Mouse (Mus musculus) forebrain, embryonic 16.5 days (tissue): Measurements from ENCODE around the gene Cntnap1. TPM values are rescaled to one million over a fixed set of nuclear protein-coding genes. Genes with fewer than 3 reads are reported as not detected.

Experiments
- ATAC-seq: fragments of 200-750 bp; cut with Nextera tagmentation; 2 replicates; pipeline ENCODE4 v1.8.0; 2017; ENCODE audit warnings: mild to moderate bottlenecking, moderate library complexity
- H3K27ac ChIP-seq: fragments of 300-500 bp; sonication (generic); 2 replicates; pipeline ENCODE4 v1.5.1; 2014; ENCODE audit warnings: low read length, control low read depth
- H3K27me3 ChIP-seq: fragments of 300-500 bp; sonication (generic); replicated peaks from 2 replicates; pipeline ENCODE4 v1.6.1; 2014; ENCODE audit warnings: low read length; ENCODE audit not compliant: control insufficient read depth, insufficient read depth
- H3K36me3 ChIP-seq: fragments of 300-500 bp; sonication (generic); 2 replicates; pipeline ENCODE4 v1.6.1; 2014; ENCODE audit not compliant: control insufficient read depth, insufficient read depth
- H3K4me1 ChIP-seq: fragments of 300-500 bp; sonication (generic); replicated peaks from 2 replicates; pipeline ENCODE4 v1.6.1; 2014; ENCODE audit warnings: low read length; ENCODE audit not compliant: control insufficient read depth, insufficient read depth
- H3K4me2 ChIP-seq: fragments of 300-500 bp; sonication (generic); 2 replicates; pipeline ENCODE4 v1.6.1; 2014; ENCODE audit warnings: mild to moderate bottlenecking, low read length, control low read depth
- H3K4me3 ChIP-seq: fragments of 300-500 bp; sonication (generic); replicated peaks from 2 replicates; pipeline ENCODE4 v1.5.1; 2014; ENCODE audit warnings: mild to moderate bottlenecking, low read length, control low read depth
- H3K9ac ChIP-seq: fragments of 300-500 bp; sonication (generic); replicated peaks from 2 replicates; pipeline ENCODE4 v1.6.1; 2014; ENCODE audit warnings: low read depth, low read length, control low read depth
- H3K9me3 ChIP-seq: fragments of 300-500 bp; sonication (generic); 2 replicates; pipeline ENCODE4 v1.6.1; 2016; ENCODE audit warnings: low read length; ENCODE audit not compliant: control insufficient read depth
- WGBS: fragments of 180-500 bp; shearing (Covaris S2); extraction: QIAGEN DNeasy Blood & Tissue Kit; methylation state at CpG from one replicate; pipeline ENCODE4 v1.1.7; 2014; 5-methylcytosine and 5-hydroxymethylcytosine counted together
- polyA plus RNA-seq: library from polyadenylated mRNA; unstranded; fragments of >200 nt; fragmentation: Nextera tagmentation; extraction: Ambion mirVana; gene quantifications from 2 replicates; pipeline ENCODE4 v1.2.1, GENCODE M21; 2015

The Cntnap1 gene
- polyA plus RNA-seq, 1 experiment from 2014 or later = 1.5 TPM

DNA sequence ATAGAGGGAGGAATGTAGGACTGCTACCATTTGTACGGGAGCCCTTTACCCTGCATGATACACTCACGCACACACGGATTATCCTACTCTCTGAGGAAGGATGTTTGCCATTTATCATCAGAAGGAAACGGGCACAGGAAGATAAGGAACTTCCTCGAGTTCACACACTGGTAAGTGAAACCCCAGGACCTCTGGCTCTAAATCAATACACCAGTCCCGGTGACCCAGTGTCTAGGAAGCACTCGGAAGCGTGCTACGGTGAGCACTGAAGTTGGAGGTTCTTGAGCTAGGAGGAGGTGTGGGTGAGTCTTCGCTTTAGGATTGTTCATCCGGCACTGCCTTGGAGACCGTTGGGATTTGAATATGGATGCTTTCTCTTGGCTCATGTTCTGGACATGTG is 37.3 kb upstream of the Cntnap1 start:
- Histone ChIP-seq H3K36me3 (no peaks in the 10 kb centered on the region), H3K4me2 (no peak overlapping the region), H3K9ac (no peak overlapping the region), H3K4me1 (no peaks in the 10 kb centered on the region), H3K9me3 (no peaks in the 10 kb centered on the region), H3K27ac (no peak overlapping the region), H3K4me3 (no peak overlapping the region), H3K27me3 (no peaks in the 10 kb centered on the region)
- no peak for ATAC-seq
- WGBS = 77% methylated on average over 12 of the region's 12 CpGs

DNA sequence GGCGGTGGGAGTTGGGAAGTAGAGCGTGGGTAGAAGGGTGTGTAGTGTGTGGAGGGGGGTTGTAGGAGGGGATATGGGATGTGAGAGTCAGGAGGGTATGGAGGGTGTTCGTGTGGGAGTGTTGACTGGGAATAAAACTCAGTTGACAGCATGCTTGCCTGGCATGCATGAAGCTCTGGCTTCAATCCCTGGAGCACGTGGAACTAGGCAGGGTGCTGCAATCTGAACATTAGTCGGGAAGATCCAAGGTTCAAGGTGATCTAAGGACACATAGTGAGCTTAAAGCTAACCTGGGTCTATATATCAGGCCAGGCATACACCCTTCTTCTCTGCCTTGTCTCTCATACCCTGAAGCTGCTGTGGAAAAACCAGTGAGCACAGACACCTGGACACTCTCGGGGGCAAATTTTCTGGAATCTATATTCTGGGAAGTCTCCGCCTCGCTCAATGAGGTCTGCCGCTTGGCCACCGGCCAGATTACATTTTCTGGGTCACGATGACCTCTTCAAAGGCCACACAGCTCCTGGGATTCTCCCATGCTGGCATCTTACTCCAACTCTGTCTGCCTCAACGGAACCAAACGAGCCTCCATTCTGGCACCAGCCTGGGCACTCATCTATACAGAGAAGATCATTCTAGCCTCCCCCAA is 36.0 kb upstream of the Cntnap1 start:
- H3K4me1 ChIP-seq = no peaks in the 10 kb centered on the region; the same call in 1 of the 2 replicates
- ATAC-seq = no peak
- no peaks in the 10 kb centered on the region for H3K9me3 ChIP-seq
- no peak overlapping the region for H3K4me2 ChIP-seq
- WGBS = 74% methylated on average over 13 of the region's 13 CpGs
- no peak overlapping the region for H3K9ac ChIP-seq
- H3K4me3 ChIP-seq = no peak overlapping the region
- H3K27me3 ChIP-seq = no peaks in the 10 kb centered on the region
- H3K27ac ChIP-seq = no peak overlapping the region
- no peaks in the 10 kb centered on the region for H3K36me3 ChIP-seq

DNA sequence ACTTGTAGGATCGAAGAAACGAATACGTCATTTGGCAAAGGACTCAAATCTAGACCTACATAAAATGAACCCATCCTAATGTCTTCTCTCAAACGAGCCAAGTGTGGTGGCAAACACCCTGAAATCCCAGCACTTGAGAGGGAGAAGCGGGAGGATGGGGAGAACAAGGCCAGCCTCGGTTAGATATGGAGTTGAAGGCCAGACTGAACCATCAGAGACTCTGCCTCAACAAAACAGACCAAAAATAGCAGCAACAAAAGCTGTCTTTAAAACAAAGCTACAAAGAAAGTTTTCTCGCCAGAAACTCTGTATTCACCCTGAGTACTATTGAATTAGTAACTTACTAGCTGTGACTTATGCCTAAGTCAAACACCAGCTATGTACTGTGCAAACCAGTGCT is 33.3 kb upstream of the Cntnap1 start:
- H3K27me3 ChIP-seq = no peaks in the 10 kb centered on the region
- no peak for ATAC-seq
- H3K4me3 ChIP-seq = no peak overlapping the region
- H3K36me3 ChIP-seq = no peaks in the 10 kb centered on the region
- H3K9ac ChIP-seq = no peak overlapping the region
- peaks cover 6% of the 10 kb centered on the region for H3K4me1 ChIP-seq
- no peaks in the 10 kb centered on the region for H3K9me3 ChIP-seq
- no peak overlapping the region for H3K4me2 ChIP-seq
- H3K27ac ChIP-seq = no peak overlapping the region
- 78% methylated on average over 7 of the region's 7 CpGs for WGBS

DNA sequence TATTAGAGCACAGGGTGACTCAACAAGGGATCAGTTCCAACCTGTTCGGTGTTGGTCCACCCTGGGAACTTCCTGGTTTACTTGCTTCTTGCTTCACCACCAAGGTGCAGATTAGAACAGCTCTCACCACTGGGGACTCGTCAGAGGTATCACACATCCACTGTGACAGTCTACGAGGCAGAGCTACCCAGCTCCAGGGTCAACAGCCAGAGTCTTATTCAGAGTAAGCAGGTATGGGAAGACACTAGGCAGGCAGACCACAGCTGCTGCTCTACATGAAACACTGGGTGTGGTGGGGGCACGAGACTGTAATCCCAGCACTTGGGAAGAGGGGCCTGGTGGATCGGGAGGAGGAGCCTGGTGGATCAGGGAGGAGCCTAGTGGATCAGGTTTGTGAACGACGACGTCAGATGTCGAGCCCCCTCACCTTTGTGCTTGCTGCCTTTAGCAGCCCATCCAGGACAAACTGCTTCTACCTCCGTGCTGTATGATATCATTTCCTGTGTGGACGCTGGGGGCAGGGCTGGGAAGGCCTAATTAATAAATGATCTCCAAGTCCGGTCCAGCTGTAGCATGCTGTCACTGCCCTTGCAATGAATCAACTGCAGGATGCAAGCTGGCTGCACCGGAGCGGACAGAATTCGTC is 31.7 kb upstream of the Cntnap1 start:
- 22% methylated on average over 15 of the region's 15 CpGs for WGBS

DNA sequence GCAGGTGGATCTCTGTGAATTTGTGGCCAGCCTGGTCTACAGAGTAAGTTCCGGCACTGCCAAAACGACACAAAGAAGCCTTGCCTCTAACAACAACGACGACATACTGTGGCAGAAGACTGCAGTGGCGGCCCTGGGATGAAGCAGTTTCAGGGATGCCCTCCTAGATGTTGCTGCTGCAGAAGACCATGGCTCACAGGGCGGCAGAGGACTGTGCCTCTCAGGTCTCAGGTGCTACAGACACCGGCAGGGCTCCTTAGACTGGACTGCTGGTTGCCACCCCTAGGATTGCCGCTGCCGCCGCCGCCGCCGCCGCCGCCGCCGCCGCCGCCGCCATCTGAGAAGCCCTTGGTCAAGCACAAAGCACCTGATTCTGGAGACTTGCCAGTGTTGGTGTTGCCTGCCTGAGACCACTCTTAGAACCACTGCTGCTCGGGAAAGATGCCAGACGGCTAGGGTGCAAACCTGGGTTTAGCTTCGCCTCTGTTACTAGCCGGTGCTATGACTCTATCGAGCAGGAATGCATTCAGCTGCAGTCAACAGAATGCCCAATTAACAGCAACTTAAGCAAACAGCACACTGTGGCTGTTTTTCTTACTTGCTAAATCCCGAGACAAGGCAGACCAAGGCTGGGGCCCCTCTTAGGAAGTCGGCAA is 30.0 kb upstream of the Cntnap1 start:
- H3K27me3 ChIP-seq = no peaks in the 10 kb centered on the region
- ATAC-seq = peak; percentile 82
- H3K9ac ChIP-seq = peak overlapping the region; percentile 62
- peaks cover 10% of the 10 kb centered on the region for H3K4me1 ChIP-seq
- peak overlapping the region; percentile 56 for H3K27ac ChIP-seq
- H3K4me3 ChIP-seq = peak overlapping the region; percentile 43
- no peaks in the 10 kb centered on the region for H3K9me3 ChIP-seq
- H3K4me2 ChIP-seq = peak overlapping the region; percentile 61
- 15% methylated on average over 25 of the region's 27 CpGs for WGBS
- no peaks in the 10 kb centered on the region for H3K36me3 ChIP-seq

More for the DNA sequence above, 31.7 kb upstream of the Cntnap1 start:
- Histone ChIP-seq H3K9ac (peak overlapping the region; percentile 29; the same call in 1 of the 2 replicates), H3K9me3 (no peaks in the 10 kb centered on the region), H3K4me1 (peaks cover 8% of the 10 kb centered on the region), H3K4me3 (no peak overlapping the region), H3K27ac (no peak overlapping the region), H3K4me2 (peak overlapping the region; percentile 29), H3K36me3 (no peaks in the 10 kb centered on the region), H3K27me3 (no peaks in the 10 kb centered on the region)
- ATAC-seq = no peak

DNA sequence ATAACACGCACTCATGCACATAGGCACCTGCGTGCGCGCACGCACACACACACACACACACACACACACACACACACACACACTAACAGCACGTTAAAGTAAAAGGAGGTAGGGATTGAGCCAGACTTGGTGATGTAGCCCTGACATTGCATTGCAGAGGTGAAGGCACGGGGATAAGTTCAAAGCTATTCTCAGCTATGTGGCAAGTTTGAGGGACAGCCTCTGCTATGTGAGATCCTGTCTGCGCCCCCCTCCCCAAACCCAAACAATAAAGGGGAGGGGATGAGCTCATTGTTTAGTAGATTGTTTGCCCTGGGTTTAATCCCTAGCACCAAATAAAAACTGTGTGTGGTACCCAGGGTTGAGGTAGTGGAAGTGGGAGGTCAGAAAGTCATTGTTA is 29.2 kb upstream of the Cntnap1 start:
- Histone ChIP-seq H3K4me2 (no peak overlapping the region), H3K4me3 (no peak overlapping the region), H3K9ac (no peak overlapping the region), H3K27me3 (no peaks in the 10 kb centered on the region), H3K4me1 (peaks cover 10% of the 10 kb centered on the region), H3K27ac (no peak overlapping the region; the same call in 1 of the 2 replicates), H3K9me3 (no peaks in the 10 kb centered on the region), H3K36me3 (no peaks in the 10 kb centered on the region)
- ATAC-seq = no peak
- WGBS = 63% methylated on average over 8 of the region's 8 CpGs

DNA sequence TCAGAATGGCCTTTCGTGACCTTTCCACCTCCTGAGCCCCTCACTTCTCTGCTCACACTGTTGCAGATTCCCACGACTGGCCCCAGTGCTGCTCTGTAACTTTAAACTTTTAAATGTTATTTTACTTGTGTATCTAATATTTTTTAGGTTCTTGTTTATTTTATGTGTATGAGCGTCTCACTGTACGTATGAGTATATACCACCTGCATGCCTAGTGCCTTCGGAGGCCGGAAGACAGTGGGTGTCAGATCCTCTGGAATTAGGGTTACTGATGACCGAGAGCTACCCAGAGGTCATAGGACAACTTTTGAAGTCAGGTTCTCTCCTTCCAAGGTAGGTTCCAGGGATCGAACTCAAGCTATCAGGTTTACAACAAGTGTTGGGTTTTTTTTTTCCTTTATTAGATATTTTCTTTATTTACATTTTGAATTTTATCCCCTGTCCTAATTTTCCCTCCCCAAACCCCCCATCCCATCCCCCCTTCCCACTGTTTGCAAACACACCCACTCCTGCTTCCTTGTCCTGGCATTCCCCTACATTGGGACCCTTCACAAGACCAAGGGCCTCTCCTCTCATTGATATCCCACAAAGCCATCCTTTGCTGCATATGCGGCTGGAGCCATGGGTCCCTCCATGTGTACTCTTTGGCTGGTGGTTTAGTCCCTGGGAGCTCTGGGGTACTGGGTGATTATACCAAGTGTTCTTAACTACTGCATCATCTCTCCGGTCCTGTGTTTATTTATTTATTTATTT is 27.9 kb upstream of the Cntnap1 start:
- H3K27ac ChIP-seq = no peak overlapping the region
- no peak overlapping the region for H3K4me3 ChIP-seq
- no peak for ATAC-seq
- no peaks in the 10 kb centered on the region for H3K9me3 ChIP-seq
- no peaks in the 10 kb centered on the region for H3K36me3 ChIP-seq
- no peak overlapping the region for H3K9ac ChIP-seq
- 92% methylated on average over 10 of the region's 10 CpGs for WGBS
- no peaks in the 10 kb centered on the region for H3K27me3 ChIP-seq
- no peak overlapping the region for H3K4me2 ChIP-seq
- H3K4me1 ChIP-seq = peaks cover 10% of the 10 kb centered on the region

DNA sequence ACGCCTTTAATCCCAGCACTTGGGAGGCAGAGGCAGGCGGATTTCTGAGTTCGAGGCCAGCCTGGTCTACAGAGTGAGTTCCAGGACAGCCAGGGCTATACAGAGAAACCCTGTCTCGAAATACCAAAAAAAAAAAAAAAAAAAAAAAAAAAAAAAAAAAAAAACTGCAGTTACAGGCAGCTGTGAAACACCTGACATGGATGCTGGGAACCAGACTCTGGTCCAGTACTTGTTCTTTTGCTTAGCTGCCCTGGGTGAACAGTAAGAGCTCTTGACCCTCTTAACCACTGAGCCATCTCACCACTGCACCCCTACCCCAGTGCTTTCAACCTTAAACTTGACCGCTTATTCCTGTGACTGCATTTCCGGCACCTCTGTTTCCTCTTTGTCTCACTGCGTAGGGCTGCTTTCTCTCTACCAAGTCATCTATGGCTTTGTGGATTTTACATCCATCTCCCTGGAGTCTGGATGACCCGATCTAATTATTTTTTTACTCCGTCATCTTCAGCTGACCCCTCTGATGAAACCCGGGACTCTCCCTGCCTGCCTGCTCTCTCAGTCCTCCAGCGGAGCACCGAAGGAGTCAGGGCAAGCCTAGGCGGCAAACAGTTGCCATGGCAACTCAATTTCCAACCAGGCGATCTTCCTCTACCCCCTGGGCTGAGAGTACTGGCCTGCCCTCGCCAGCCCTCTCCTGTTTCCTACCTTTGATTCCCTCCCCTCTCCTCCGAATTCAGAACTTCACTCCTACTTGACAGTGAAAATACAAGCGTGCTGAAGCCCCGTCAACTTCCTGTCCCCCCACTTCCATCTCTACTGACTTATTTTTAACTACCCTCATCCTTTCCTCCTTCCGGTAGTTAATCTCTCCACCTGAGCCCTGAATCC is 26.7 kb upstream of the Cntnap1 start:
- peak; percentile 56; the same call in 1 of the 2 replicates for ATAC-seq
- Histone ChIP-seq H3K4me3 (peak overlapping the region; percentile 30), H3K4me2 (peak overlapping the region; percentile 42), H3K4me1 (peaks cover 10% of the 10 kb centered on the region), H3K27me3 (no peaks in the 10 kb centered on the region), H3K9me3 (no peaks in the 10 kb centered on the region), H3K27ac (no peak overlapping the region), H3K36me3 (no peaks in the 10 kb centered on the region), H3K9ac (peak overlapping the region; percentile 28; the same call in 1 of the 2 replicates)
- WGBS = 25% methylated on average over 19 of the region's 19 CpGs
